Mouse (Mus musculus): ENCODE results near the gene Wnt1.
A peak's percentile ranks its signal among the peaks of the same experiment; 100 is the strongest.
"Not testable (repeated sequence)": the region's sequence is repeated elsewhere in the genome, so short reads cannot be mapped to it uniquely, and the experiment has no call there.

The Wnt1 gene

DNA sequence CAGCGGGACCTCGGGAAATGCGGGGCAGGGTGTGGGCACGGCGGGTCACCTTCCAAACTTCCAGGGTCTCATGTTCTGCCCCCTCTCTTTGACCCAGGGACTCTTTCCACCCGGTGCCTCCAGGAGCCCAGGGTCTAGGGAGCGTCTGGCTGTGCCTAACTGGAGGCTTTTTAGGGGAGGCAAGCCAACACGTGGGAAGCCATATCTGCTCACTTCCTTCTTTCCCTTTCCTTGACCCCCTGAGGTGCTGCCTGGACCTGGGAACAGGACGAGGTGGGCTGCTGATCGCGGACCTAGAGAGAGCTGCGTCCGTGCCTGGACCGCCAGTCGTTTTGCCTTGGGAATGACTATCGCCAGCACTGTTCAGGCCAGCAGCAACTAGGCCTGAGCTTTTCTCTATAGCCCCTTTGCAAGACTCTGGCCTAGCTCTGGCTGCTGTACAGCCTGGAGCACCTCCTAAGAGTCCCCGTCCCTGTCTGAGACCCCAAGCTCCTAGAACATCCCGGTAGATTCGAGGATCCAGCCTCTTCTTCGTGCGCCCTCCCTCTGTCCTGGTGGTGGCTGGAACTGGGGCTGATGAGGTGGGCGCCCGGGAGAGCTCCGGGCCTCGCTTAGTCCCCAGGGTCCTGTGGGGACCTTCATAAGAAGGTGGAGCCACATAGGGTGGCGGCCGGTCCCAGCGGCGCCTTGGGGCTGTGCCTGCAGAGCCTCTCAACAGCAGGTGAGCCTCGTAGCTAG lies 16.6 kb downstream of the Wnt1 start:
- no peak for DNase-seq (ENCODE audit: low read depth, low spot score)

DNA sequence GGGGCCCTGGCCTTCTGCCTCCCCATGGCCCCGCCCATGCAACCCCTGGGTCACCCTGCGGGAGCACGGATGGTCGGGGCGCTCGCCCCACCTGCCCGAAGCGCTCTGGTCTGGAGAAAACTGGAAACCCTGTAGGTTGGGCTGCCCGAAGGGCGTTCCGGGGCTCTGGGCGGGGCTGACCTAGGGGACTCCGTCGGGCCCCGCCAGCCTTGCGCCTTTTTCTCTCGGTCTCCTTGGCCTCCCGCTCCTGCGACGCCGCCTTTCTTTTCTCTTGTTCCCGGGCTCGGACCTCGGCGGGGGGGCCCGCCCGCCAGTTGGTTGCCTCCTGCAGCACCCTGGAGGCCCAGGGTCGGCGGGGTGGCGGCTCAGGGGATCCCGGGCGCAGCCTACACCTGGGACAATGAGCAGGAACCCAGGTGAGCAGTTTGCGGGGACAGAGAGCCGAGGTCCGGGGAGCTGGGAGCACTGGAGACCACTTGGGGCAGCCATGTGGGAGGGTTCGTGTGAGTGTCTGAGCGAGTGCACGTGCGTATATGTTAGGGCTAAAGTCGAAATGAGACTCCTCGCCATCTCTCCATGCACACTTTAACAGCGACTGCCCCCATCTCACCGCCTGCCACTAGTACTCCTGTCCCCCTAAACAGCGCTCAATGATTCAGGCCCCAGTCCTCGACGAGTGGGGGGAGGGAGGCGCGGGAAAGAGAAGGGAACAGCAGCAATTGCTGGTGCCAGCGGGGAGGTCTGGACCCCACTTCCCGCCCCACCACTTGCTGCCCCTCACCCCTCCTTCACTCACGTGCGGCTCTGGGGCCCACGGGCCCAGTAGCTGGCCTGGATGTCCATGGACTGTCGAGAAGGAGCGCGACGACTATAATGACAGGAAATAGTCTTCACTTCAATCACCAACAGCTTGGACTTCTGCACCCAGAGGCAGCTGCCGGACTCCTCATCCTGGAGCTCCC lies 17.4 kb downstream of the Wnt1 start:
- DNase-seq (ENCODE audit: low read depth, low spot score), result no peak

DNA sequence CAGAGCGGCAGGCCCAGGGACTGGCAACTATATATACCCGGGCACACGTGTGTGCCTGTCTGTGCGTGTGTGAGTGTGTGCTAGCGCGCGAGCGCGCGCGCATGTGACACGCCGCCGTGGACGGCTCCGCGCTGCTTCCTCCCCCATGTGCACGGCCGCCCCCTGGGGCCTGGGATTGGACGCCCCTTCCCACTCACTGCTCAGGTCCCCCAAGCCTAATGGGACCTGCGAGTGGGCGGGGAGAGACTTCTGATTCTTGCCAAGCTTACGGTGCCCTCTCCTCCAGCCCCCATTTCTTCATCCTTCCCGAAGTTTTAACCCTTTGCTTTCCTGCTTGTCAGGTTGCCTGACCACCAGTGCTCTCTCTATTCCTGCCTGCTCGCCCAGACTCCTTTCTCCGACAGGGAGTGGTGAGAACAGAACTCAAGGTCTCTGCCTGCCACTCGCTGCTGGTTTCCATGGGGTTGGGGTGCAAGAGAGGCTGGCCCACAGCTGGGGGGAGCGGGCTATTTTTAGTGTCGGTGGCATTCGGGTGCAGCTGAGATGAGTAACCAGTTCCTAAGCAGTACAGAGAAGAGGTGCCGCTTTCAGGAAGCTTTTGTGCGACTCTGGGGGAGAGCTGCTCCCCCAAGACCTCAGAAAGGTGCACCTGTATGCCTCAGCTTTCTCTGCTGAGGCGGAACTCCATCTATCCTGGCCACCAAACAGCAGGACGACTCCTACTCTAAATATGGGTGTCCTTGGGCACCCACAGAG lies 18.4 kb downstream of the Wnt1 start:
- DNase-seq (ENCODE audit: low read depth, low spot score), result no peak

DNA sequence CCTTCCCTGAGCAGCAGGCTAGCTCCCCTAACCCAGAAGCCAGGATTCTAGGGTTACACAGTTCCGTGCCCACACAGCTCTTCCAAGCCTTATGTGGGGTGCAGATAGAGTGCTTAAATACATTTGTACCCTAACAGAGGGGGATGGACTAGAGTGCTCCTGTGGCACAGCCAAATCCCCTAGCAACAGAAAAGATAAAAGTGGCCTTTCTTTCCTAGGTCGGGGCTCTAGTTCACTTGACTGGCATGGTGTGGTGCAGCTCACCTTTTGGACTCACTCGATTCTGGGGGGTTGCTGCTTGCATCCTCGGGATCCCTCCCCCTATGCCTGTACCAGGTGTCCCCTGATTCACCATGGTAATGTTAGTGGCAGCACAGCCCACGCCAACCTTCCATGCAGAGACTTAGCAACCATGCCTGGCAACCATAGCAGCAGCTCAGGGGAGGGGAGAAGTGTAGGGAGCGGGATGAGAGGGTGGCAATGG lies 19.0 kb downstream of the Wnt1 start:
- no peak for DNase-seq (ENCODE audit: low read depth, low spot score)

DNA sequence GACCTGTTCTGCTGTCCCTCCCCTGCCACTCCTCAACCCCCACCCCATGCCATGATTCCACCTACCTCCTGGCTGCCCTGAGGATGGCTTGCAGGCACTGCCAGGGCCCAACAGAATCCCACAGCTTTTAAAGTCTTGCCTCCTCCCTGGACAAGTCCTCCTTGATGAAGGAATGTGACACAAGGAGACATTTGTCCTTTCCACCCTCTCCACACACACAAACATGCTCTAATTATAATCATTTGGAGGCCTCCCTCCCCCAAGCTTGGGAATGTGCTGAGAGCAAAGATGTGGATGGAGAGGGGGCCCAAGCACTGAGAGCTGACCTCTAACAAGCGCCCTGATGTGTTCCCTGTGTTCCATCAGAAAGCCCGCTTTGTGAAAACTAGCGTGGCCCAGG lies 19.7 kb downstream of the Wnt1 start, which contains the start of gene Ddn:
TSS of gene Ddn (minus strand) at position 101 of the 400 bp plus-strand sequence.
- DNase-seq (ENCODE audit: low read depth, low spot score), result no peak

DNA sequence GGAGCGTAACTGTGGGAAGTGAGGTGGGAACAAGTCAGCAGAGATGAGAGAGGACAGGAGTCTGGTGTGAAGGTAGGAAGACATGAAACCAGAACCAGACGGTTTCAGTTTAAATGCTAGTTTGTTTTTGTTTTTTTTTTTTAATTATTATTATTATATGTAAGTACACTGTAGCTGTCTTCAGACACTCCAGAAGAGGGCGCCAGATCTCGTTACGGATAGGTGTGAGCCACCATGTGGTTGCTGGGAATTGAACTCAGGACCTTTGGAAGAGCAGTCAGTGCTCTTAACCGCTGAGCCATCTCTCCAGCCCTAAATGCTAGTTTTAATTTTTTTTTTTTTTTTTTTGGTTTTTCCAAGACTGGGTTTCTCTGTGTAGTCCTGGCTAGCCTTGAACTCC lies 20.6 kb downstream of the Wnt1 start:
- not testable (repeated sequence) for DNase-seq (ENCODE audit: low read depth, low spot score)

DNA sequence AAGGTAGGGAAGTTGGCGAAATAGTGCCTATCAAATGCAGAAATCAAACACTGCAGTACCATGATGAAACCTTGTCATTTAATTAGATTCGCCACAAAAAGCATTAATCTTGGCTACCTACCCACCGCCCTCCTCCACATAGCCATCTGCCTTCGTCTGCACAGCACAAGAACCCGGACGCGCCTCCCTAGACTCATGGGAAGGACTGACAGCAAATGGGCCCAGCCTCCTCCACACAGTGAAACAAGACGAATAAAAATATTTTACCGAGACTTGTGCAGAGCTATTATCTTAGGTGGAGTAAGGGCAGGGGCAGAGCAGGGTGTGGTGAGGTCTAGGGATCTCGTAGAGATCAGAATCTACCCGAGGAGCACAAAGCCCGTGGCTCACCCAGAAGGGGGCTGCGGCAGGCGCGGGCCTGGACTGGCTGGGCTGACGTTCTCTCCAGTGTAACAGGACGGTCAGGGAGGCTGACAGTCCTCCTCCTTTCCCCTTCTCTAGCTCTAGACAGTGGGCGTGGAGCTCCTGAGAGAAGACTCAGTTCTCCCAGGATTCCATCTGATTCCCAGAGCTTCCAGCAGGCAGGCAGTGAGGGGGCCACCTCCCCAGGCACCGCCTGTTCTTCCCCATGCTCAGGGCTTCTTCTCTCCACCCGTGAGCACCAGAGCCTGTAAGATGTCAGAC lies 23.2 kb downstream of the Wnt1 start:
- no peak for DNase-seq (ENCODE audit: low read depth, low spot score)

DNA sequence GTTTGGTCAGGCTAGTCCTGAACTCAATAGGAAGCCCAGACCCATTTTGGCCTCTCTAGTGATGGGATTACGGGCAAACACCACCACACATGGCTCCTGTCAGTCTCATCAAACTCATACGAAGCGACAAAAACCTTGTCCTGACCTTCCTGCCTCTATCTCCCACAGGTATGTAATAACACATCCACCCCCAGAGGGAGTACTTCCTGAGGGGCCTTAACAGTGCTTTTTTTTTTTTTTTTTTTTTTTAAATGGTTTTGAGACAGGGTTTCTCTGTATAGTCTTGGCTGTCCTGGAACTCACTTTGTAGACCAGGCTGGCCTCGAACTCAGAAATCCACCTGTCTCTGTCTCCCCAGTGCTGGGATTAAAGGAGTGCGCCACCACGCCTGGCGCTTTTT lies 28.5 kb downstream of the Wnt1 start:
- DNase-seq (ENCODE audit: low read depth, low spot score), result no peak

DNA sequence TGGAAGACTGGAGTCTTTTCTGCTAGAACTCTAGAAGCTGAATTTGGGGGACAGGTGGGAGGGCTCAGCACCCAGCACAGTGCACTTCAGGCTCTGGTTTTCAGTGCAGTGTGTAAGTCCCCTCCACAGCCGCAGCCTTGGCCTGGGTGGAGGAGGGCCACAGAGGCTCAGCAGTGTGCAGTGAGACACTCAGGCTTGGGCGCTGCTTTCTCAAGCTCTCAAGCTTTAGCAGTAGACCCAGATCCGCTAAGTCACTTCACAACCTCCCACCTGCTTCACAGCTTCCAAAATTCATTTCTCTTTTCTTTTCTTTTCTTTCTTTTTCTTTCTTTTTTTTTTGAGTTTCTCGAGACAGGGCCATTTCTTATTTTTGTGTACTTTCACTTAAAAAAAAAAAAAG lies 31.3 kb downstream of the Wnt1 start:
- no peak for DNase-seq (ENCODE audit: low read depth, low spot score)

DNA sequence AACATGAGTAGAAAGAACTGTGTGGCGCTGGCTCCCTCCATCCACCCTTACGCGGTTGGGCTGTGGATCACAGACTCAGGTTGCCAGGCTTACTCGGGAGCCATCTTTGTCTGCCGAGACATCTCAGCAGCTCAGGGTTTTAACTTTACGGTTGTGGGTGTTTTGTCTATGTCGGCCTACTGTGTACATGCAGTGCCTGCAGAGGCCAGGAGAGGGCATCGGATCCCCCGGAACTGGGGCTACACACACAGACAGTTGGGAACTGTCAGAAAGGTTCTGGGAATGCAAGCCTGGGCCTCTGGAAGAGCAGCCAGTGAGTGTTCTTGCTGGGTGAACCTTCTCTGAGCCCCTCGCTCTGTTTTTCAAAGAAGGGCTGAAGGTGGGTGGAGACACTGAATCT lies 31.7 kb downstream of the Wnt1 start:
- DNase-seq (ENCODE audit: low read depth, low spot score), result no peak

DNA sequence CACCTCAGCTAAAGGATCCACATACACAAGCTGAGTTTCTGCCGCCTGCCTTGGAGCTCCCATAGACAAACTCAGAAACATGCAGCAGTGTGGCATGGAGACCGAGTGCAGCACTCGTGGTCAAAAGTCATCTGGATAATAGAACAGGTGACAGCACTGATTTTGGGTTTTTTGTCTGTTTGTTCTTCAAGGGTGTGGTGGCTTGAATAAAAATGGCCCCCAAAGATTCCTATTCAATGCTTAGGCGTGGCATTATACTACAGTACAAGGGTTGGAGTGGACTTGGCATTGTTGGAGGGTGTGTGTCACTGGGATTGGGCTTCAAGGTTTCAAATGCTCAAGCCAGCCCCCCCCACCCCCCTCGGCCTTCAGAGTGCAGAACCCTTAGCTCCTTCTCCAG lies 32.5 kb downstream of the Wnt1 start:
- DNase-seq (ENCODE audit: low read depth, low spot score), result no peak

DNA sequence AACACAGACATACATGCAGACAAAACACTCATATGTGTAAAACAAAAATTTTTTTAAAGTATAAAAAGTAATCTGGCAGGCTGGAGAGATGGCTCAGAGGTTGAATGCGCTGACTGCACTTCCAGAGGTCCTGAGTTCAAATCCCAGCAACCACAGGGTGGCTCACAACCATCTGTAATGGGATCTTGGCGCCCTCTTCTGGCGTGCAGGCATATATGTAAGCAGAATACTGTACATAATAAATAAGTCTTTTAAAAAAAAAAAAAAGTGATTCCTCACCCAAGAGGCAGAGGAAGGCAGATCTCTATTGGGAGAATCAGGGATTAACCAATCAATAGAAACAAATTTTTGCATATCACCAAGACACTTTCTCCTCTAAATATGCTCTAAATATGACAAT lies 33.8 kb downstream of the Wnt1 start:
- no peak for DNase-seq (ENCODE audit: low read depth, low spot score)

DNA sequence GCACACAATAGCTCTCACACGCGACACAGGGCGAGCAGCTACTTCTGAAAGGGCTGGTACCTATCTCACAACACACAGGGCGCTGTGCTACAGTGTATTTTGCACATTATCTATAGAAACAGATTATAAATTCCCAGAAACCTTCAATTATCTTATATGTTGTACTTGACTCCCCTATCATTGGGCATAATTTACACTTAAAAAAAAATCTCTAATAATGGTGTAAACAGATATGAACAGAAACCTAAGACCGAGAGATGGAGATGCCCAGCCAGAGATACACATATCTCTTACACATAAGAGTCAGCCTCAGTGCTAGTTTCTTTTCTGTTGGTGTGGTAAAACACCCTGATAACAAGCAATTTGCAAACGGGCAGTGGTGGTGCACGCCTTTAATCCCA lies 38.0 kb downstream of the Wnt1 start:
- DNase-seq (ENCODE audit: low read depth, low spot score), result no peak

DNA sequence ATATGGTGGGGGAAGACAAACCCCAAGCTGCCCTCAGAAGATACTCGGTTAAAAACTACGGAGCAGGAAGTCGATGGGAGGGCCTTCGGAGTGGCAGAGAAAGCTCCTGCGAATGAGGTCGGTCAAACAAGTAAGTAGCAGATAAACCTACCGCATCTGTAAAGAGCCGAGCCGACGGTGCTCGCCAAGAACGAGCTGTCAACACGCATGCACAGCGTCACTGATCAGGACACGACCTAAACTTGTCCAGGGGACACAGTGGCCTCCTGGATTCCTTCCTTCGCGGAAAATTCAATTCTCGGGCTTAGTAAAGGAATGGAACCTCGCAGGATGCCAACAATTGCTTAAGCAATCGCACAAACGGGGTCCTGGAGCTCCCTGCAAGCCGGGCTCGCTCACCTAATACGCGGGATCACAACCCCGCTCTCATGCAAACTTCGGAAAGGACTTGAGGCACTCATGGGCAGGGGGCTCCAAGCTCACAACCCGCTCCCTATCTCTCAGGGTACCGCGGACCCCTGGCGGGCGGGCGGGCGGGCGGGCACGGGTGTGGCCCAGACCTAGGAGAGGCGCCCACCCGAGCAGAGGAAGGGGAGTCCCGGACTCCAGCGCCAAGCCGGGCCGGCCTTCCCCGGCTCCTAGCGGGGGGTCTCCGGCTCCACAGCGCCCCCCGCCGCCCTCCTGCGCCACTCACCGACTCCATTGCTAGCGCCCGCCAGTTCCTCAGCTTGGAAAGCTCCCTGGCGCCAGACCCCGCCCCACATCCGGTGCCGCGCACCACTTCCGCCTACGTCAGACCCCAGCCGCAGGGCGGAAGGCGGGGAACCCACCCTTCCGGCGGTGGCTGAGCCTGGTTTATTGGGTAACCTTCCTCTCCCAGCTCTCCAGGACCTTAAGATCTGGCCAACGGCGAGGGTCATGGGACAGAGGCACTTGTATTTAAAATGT lies 41.4 kb downstream of the Wnt1 start, which contains the start of gene Prkag1:
TSS of gene Prkag1 (minus strand) at position 786 of the 948 bp plus-strand sequence.
- peak; percentile 96 for DNase-seq (ENCODE audit: low read depth, low spot score)

DNA sequence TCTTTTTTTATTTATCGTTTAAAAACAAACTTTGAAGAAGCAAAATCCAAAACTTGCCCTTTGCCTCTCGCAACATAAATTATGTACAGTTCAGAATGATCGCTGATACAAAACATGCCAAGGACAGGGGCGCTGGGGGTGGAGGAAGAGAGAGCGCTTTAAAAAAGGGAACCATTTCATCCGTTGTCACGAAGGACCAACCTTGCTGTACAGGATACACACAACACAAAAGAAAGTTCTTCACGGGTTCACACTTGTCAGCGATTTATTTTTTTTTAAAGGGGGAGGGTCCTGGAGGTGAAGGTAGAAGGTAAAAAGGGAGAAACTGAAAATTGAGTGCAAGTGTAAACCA lies 42.0 kb downstream of the Wnt1 start:
- DNase-seq (ENCODE audit: low read depth, low spot score), result no peak

DNA sequence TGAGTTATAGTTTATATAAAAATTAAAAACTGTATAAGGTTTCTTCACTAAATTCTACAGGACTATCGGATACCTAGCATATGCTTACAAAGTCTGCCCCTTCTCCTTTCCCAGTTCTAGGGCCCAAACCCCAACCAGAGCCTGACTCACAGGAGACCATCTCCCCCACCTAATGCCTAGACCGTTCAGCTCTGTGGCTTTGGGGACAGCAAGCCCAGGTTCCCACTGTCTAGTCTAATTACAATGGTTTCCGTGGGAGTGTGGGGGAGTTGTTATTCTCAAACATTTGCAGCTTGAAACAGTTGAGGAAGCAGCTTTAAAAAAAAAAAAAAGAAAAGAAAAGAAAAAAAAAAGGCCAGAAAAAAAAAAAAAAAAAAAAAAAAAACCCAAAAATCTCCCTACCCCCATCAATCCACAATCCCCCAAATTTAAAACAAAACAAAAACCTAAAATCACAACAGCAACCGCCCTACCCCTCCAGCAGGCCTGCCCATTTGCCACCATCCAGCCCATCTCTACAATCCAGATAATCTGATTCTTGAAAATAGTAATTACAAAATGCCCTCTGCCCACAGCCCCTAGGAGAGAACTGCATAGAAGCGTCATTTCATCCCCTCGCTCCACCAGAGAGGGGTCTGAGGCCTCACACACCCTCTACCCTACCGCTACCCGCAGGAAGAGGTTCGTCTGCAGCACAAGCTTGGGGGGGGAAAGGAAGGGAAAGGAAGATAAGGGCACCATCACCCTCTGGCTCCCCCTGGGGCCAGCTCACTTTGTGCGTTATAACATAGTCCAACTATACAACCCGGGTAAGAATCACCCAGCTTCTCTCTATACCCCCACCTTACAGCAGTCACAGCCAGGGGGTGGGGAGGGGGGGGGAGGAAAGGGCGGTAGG lies 42.8 kb downstream of the Wnt1 start:
- DNase-seq (ENCODE audit: low read depth, low spot score), result peak; percentile 23

DNA sequence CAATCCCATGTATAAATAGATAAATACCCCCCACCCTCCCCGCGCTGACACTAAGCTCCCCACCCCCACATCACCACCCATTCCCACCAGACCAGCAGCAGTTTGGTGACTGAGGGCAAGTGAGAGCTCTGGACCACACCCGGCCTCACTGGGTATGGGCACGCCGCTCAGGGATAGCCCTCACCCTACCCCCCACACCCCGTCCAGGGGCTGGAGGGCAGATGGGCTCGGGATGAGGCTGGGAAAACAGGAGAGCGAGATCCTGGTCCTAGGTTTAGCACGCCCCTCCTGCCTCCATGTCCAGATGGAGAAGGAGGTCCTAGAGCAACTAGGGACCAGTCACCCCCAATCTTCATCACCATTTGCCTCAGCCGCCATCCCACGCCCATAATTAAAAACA lies 43.6 kb downstream of the Wnt1 start:
- DNase-seq (ENCODE audit: low read depth, low spot score), result no peak

DNA sequence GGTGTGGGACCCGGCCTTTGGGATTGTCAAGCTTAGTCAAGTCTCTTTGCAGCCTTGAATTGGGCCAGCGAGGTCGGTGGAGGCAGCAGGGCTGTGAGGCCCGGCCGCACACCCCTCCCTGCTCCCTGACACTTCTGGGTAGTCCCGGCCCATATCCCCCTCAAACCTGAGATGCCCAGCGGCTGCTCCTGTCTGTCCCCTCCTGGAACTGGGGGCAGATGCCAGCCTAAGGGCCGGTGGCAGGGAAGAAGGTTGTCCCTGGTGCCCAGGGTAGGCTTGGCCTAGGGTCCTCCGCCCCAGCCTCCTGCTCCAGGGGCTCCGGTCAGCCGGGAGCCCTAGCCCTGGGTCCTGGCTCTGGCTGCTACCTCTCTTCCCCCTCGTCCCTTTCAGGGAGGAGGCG lies 44.4 kb downstream of the Wnt1 start:
- DNase-seq (ENCODE audit: low read depth, low spot score), result no peak

DNA sequence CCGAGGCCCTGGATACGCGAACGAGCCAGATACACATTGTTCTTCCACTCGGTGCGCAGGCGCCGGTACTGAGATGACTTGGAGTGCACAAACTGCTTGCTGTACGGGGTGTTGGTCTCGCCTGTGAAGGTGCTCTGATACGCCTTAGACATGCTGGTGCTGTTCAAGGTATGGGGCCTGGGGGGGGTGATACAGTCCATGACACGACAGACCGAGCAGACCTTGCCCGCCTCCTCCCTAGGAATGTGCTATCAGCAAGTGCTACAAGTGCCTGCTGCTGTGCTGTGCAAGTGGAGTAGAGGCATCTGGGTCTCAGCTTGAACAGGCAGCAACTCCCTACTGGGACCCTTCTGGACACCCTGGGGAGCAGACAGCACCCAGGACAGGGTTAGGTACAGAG lies 45.6 kb downstream of the Wnt1 start:
- DNase-seq (ENCODE audit: low read depth, low spot score), result no peak
